Mouse (Mus musculus) neural tube, embryonic 13.5 days (tissue): Measurements from ENCODE around the gene Jag2. TPM values are rescaled to one million over a fixed set of nuclear protein-coding genes. Genes with fewer than 3 reads are reported as not detected.

ENCODE experiments used
- ATAC-seq: fragments of 200-750 bp; cut with Nextera tagmentation; 2 replicates; pipeline ENCODE4 v1.8.0; 2017; ENCODE audit warnings: low read depth, mild to moderate bottlenecking, moderate TSS enrichment, moderate library complexity
- H3K27ac ChIP-seq: fragments of 300-500 bp; sonication (generic); replicated peaks from 2 replicates; pipeline ENCODE4 v1.5.1; 2015; ENCODE audit warnings: moderate library complexity, mild to moderate bottlenecking, inconsistent platforms
- H3K27me3 ChIP-seq: fragments of 300-500 bp; sonication (generic); 2 replicates; pipeline ENCODE4 v1.6.1; 2015; ENCODE audit warnings: mild to moderate bottlenecking, inconsistent platforms
- H3K36me3 ChIP-seq: fragments of 300-500 bp; sonication (generic); 2 replicates; pipeline ENCODE4 v1.6.1; 2015; ENCODE audit warnings: mild to moderate bottlenecking, inconsistent platforms
- H3K4me1 ChIP-seq: fragments of 300-500 bp; sonication (generic); replicated peaks from 2 replicates; pipeline ENCODE4 v1.6.1; 2015; ENCODE audit warnings: inconsistent platforms
- H3K4me2 ChIP-seq: fragments of 300-500 bp; sonication (generic); 2 replicates; pipeline ENCODE4 v1.6.1; 2015; ENCODE audit warnings: inconsistent platforms, mild to moderate bottlenecking, moderate library complexity
- H3K4me3 ChIP-seq: fragments of 300-500 bp; sonication (generic); 2 replicates; pipeline ENCODE4 v1.5.1; 2015; ENCODE audit warnings: mild to moderate bottlenecking, inconsistent platforms
- H3K9ac ChIP-seq: fragments of 300-500 bp; sonication (generic); 2 replicates; pipeline ENCODE4 v1.6.1; 2015; ENCODE audit warnings: moderate library complexity, mild to moderate bottlenecking, inconsistent platforms
- H3K9me3 ChIP-seq: fragments of 300-500 bp; sonication (generic); 2 replicates; pipeline ENCODE4 v1.6.1; 2016; ENCODE audit warnings: inconsistent platforms
- WGBS: fragments of 180-500 bp; shearing (Covaris S2); methylation state at CpG from one replicate; pipeline ENCODE4 v1.1.7; 2015; 5-methylcytosine and 5-hydroxymethylcytosine counted together
- microRNA-seq: library from miRNA; unstranded; fragments of <30 nt; microRNA quantifications from one replicate; pipeline ENCODE4, GENCODE M21; 2016
- polyA plus RNA-seq: library from polyadenylated mRNA; unstranded; fragments of >200 nt; fragmentation: Nextera tagmentation; extraction: Ambion mirVana; gene quantifications from 2 replicates; pipeline ENCODE4 v1.2.1, GENCODE M21; 2015

Gene Jag2
- polyA plus RNA-seq, 1 experiment from 2014 or later = 8.6 TPM

DNA sequence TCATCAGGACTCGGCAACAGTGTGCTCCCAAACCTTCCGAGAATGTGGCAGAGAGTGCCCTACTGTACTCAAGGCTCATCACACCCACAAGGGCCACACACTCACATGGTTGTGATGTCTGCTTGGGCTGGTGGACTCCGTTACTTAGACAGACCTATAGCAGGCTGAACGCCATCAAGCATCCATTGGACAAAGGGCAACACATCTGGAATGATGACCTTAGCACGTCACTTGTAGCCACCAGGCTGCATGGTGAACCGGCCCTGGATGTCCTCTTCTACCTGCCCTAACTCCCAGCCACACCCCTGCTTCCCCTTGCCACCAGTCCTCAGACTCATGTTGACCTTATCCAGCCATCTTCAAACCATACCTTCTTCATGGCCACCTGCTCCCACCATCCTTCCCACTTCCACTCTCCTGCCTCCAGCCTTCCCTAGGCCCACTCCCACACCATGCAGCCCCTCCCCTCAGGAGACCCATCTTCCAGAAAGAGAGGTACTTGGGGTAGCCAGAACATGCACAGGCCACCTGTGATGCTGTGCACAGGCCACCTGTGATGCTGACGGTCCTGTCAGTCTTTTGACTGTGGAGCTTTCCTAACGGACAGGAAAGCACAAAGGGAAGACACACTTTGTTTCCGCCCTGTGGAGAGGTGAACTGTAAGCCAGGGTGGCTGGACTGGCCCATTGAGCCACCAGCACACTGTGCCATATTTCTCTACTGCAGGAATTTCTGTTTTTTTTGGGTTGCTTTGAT lies 70.8 kb downstream of the Jag2 start:
- H3K27me3 ChIP-seq = no peaks in the 10 kb centered on the region
- no peak overlapping the region for H3K9ac ChIP-seq

More for the DNA sequence above, 70.8 kb downstream of the Jag2 start:
- no peak for ATAC-seq
- WGBS = 90% methylated on average over 9 of the region's 9 CpGs
- H3K36me3 ChIP-seq = no peaks in the 10 kb centered on the region
- no peaks in the 10 kb centered on the region for H3K4me1 ChIP-seq
- H3K4me2 ChIP-seq = no peak overlapping the region
- no peak overlapping the region for H3K4me3 ChIP-seq
- H3K27ac ChIP-seq = no peak overlapping the region
- H3K9me3 ChIP-seq = no peaks in the 10 kb centered on the region

Small RNA genes within 50 kb of the gene (microRNA-seq; reads per million reads assigned to microRNA genes)
- gene Mir6941 = not detected

Other genes with a start within 250 kb of the Jag2 start
- gene Cep170b, start 209.3 kb downstream of the Jag2 start, polyA plus RNA-seq = 23.7 and 26.9 TPM in 2 replicates
- 6.7 and 8.6 TPM in 2 replicates for gene Pld4, start 169.1 kb downstream of the Jag2 start, polyA plus RNA-seq
- 2.8 and 2.9 TPM in 2 replicates for gene Ahnak2, start 127.1 kb downstream of the Jag2 start, polyA plus RNA-seq
- 20.2 and 21.1 TPM in 2 replicates for gene Clba1, start 120.8 kb downstream of the Jag2 start, polyA plus RNA-seq
- 46.9 and 56.1 TPM in 2 replicates for gene Cdca4, start 100.4 kb downstream of the Jag2 start, polyA plus RNA-seq
- not detected in 2 replicates for gene Gpr132, start 61.5 kb downstream of the Jag2 start, polyA plus RNA-seq
- gene Nudt14, start 12.3 kb upstream of the Jag2 start, polyA plus RNA-seq = 55.1 and 74.8 TPM in 2 replicates
- 35.0 and 41.4 TPM in 2 replicates for gene Btbd6, start 46.7 kb upstream of the Jag2 start, polyA plus RNA-seq
- gene Brf1, start 70.9 kb upstream of the Jag2 start, polyA plus RNA-seq = 55.8 and 55.9 TPM in 2 replicates
- gene Pacs2, start 84.7 kb upstream of the Jag2 start, polyA plus RNA-seq = 26.1 and 27.8 TPM in 2 replicates
- gene Tex22, start 144.7 kb upstream of the Jag2 start, polyA plus RNA-seq = not detected in 2 replicates
- 14.8 and 15.1 TPM in 2 replicates for gene Mta1, start 168.5 kb upstream of the Jag2 start, polyA plus RNA-seq
- 301 and 350 TPM in 2 replicates for gene Crip2, start 210.5 kb upstream of the Jag2 start, polyA plus RNA-seq
- 66.3 and 74.9 TPM in 2 replicates for gene Crip1, start 216.5 kb upstream of the Jag2 start, polyA plus RNA-seq
- 17.1 and 18.7 TPM in 2 replicates for gene Tedc1, start 226.6 kb upstream of the Jag2 start, polyA plus RNA-seq